Mouse (Mus musculus) liver, postnatal 0 days (tissue): ENCODE results near the gene Gm45713.

Experiments used
- CTCF ChIP-seq: sonication (generic); IDR thresholded peaks from 2 replicates; pipeline ENCODE4 v1.5.1; 2016; ENCODE audit warnings: antibody characterized with exemption, low read depth
- EP300 ChIP-seq: IDR thresholded peaks from 2 replicates; pipeline ENCODE4 v1.6.1; 2016; ENCODE audit warnings: antibody characterized with exemption, low read depth, mild to moderate bottlenecking

DNA sequence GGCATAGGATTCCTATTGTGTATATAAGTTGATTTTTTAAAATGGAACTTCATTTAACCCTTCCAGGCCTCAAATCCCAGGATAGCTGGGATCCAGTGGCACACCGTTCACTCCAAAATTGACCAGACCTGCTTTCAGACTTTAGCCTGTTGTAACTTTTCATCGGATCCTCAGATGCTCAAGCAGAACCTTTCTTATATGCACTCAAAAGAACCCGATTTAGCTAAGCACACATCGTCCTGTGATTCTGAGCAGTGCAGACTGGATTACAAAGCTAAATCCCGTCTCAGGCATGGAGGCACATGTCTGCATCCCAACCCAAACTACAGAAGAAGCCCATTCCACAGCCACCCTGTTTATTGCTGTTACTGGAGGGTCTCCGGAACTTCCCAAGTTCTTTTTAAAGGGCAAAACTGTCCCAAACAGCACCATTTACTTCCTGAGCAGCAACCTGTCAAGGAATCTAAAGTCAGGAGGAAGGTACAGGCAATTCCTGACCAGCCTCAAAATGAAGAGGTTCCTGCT lies 8.3 kb downstream of the Gm45713 start:
- TF ChIP-seq CTCF (no peak), EP300 (no peak)
